Mouse (Mus musculus) monocyte, adult 2 months (primary cell): ENCODE data around the gene Utp3.
A peak's percentile ranks its signal among the peaks of the same experiment; 100 is the strongest.

Experiments used
- DNase-seq, 2 experiments: peaks; one replicate each; pipeline ENCODE4 v3.0.0; 2022; ENCODE audit warnings: low spot score in 2 of 2, low read depth in 1 of 2

The Utp3 gene

GRCm38 (mm10) chr5:88566034-88566841 lies 12.0 kb downstream of the Utp3 start:
- DNase-seq = no peak

DNA sequence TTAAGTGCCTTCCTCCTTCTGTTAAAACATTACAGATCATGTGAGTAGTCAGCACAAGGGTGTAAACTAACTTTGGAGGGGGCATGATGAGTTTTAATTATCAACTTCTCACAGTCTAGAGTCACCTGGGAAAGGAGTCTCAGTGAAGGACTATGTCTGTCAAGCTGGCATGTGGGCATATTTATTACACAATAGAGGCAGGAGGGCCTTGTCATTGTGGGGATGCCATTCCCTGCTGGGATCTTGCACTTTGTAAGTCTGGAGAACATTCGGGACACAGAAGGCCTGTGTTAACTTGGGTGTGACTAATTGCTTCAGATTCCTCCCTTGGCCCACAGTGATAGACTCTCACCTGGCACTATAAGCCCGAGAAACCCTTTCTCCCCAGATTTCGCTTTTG lies 15.3 kb downstream of the Utp3 start:
- no peak for DNase-seq

GRCm38 (mm10) chr5:88574829-88575228 lies 20.6 kb downstream of the Utp3 start:
- no peak for DNase-seq

GRCm38 (mm10) chr5:88575506-88576338 lies 21.5 kb downstream of the Utp3 start:
- no peak for DNase-seq

- no peak for DNase-seq
Measured at GRCm38 (mm10) chr5:88580681-88581080, 26.4 kb downstream of the Utp3 start.

GRCm38 (mm10) chr5:88581343-88581742 lies 27.1 kb downstream of the Utp3 start:
- DNase-seq = no peak

- no peak for DNase-seq
Measured at GRCm38 (mm10) chr5:88583271-88584031, 29.2 kb downstream of the Utp3 start.

- no peak for DNase-seq
Measured at GRCm38 (mm10) chr5:88584061-88584460, 29.8 kb downstream of the Utp3 start.

- DNase-seq = no peak
Measured at GRCm38 (mm10) chr5:88586407-88587174, 32.3 kb downstream of the Utp3 start.

- no peak for DNase-seq
Measured at GRCm38 (mm10) chr5:88587211-88587934, 33.1 kb downstream of the Utp3 start.

DNA sequence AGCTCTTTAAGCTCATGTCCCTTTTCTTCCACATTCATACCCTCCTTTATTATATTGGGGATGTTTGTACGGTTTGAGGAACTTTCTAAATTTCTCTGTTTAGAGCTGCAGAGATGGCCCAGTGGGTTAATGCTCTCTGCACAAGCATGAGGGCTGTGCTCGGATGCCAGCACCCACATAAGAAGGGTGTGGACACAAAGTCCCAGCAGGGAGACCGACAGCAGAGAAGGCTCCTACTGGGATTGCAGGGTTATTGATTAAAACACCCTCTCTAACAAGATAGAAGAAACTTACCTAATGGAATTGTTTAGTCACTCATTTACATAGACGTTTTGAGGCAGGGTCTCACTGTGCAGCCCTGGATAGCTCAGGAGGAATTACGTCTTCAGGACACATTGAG lies 34.2 kb downstream of the Utp3 start:
- no peak for DNase-seq

DNA sequence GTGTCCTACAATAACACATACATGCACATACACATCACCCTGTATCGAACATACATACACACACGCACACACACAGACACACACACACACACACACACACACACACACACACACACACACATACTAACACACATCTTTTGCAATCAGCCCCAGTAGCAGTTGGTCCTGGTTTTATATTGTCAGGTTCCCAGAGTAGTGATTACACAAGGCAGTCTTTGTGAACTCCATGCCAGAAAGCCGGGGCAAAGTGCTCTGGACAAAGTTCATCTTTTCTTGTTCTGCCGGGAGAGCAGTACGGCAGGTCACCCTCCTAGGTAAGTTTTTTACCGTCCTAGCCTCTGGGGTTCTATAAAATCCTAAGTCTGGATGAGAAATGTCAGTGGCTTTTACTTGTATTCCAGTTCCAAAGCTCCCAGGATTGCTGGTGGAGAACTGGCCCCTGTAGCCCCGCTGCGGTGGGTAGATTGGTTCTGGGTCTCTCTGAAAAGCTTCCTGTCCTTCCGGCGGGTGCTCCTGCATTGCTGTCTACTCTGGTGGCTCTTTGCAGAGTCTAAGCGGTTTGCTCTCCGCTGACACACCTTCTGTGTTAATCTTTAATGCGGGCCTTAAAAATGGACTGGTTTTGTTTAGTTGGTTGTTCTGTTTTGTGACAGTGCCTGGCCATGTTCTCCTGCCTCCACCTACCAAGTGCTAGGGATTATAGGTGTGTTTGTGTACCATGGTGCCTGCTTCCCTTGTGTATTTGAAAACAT lies 39.3 kb downstream of the Utp3 start:
- no peak for DNase-seq

- no peak for DNase-seq
Measured at GRCm38 (mm10) chr5:88594173-88594569, 39.9 kb downstream of the Utp3 start.

DNA sequence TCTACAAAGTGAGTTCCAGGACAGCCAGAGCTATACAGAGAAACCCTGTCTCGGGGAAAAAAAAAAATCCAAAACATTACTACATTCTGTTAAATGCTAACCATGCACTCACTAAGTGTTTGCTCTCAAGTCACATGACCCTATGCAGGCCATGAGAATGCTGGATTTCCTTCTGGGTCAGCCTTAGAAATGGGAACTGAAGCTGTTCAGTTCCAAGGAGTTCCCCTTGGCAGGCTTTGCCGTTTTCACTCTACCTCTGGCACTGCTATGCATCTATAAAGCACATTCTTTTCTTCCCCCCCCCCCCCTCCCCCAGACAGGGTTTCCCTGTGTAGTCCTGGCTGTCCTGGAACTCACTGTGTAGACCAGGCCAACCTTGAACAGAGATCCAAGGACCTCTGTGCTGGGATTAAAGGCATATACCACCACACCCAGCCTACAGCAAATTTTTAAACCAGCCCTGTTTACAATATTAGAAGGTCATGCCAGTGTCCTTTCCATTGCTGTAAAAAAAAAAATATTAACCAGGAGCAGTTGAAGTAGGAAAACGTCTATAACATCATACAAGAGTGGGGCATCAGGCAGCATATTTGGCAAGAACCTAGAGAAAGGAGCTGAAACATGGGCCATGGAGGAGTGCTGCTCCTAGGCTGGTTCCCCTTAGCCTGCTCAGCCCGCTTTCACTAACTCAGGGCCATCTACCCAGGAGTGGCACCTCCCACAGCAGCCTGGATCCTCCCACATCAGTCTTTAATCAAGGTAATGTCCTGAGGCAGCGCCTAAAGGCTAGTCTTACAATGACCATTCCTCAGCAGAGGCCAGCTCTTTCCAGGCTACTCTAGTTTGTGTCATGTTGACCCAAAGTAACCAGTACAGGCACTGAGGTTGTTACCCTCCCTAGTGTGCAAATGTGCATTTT lies 41.5 kb downstream of the Utp3 start:
- DNase-seq = peak in 1 of 2 experiments; percentile 5

DNA sequence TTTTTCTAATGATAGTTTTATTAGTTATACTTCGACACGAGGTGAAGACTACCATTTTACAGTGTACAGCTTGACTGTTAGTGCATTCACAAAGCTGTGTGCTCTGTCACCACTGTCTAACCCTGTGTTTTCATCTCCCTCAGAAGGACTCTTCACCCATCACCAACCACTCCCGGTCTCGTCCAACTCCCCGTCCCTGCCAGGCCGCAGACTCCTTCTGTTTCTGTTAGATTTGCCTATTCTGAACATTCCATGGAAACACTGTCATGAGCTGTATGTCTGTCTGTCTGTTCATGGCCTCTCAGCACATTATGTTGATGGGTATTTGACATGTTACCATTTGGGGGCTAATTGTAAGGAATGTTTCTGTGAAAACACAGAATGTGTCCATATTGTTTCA lies 44.7 kb downstream of the Utp3 start:
- no peak for DNase-seq

GRCm38 (mm10) chr5:88602030-88602429 lies 47.8 kb downstream of the Utp3 start:
- no peak for DNase-seq

- DNase-seq = no peak
Measured at GRCm38 (mm10) chr5:88602713-88603112, 48.5 kb downstream of the Utp3 start.

DNA sequence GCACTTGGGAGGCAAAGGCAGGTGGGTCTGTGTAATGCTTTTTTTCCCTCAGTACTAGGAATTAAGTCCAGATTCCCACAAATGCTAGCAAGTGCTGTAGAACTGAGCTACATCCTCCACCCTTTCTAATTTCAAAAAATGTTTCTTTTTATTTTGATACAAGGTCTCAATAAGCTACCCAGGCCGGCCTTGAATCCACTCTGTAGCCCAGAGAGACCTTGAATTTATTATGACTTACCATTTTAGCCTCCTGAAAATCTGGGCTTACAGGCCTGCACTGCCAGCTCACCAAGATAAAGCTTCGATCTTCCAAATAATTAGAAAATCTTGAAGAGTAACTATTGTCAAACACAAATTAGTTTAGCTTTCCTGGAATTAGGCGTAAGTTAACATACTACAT lies 49.8 kb downstream of the Utp3 start:
- DNase-seq = no peak
